Mouse (Mus musculus) gastrocnemius, adult 8-10 months (tissue): Measurements from ENCODE around the gene Ucp1. TPM values are rescaled to one million over a fixed set of nuclear protein-coding genes. Genes with fewer than 3 reads are reported as not detected.
A peak's percentile ranks its signal among the peaks of the same experiment; 100 is the strongest.

ENCODE experiments used
- DNase-seq, 2 experiments: peaks; one replicate each; pipeline ENCODE4 v3.0.0; 2022; ENCODE audit warnings: low spot score in 2 of 2
- total RNA-seq, 4 experiments: library from RNA; stranded (reverse); gene quantifications; 2 replicates each; pipeline ENCODE4 v1.2.4; 2022

Gene Ucp1
- total RNA-seq, 4 experiments from 2014 or later, result not detected

DNA sequence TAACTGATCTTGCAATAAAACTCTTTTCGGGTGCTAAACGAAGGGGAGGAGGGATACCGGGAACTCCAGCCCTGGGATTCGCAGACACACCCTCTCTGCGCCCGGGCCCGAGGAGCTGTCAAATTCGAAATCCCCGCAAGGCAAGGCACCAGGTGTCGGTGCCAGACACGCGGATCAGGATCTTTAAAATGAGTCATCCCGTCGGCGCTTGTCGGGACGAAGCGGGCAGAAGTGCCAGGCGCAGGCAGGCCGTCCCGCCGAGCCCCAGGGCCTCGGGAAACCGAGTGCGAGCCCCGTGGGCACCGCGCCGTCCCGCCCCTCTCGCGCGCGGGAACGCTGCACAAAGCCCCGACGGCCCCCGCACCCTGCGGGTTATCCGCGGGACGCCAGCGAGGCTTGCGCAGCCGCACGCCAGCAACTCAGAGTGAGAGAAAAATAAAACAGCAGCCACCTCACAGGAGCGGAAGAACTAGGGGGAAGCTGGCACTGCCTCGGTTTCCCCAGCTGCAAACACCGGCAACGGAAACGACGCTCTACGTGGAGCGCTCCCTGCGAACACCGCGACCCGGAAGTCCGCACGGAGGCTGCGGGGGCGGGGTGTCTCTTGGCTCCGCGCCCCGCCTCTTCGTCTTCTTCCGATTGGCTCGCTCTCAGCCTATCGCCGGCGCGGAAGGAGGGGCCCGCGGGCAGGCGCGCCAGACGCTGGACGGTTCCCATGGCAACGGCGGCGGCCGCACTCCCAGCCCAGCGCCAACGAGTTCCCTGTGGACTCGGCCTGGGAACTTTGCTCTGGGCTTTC lies 41.9 kb downstream of the Ucp1 start, which contains the start of gene Elmod2:
TSS of gene Elmod2 (minus strand) at position 588 of the 799 bp plus-strand sequence.
- peak; percentile 94 to 96 for DNase-seq

DNA sequence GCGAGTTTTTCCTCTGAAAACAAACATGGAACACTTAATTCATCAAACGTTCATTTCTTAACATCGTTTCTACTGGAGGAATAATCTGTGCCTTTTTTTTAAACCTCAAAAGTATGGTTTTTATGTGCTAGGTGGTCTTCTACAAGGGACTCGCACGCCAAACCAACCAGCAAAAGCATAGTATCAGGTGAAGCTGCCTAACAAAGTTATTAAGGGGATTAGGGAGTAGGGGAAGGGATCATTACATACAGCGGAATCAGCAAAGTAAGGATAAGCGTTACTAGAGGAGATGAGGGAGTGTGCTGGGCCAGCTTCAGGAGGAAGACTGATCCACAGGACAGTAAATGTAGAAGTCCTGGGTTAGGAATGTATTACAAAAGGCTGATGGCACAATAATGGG lies 42.7 kb downstream of the Ucp1 start:
- no peak for DNase-seq

- DNase-seq, result no peak
These were observed 51.9 kb downstream of the Ucp1 start for GRCm38 (mm10) chr8:83342076-83342475.

DNA sequence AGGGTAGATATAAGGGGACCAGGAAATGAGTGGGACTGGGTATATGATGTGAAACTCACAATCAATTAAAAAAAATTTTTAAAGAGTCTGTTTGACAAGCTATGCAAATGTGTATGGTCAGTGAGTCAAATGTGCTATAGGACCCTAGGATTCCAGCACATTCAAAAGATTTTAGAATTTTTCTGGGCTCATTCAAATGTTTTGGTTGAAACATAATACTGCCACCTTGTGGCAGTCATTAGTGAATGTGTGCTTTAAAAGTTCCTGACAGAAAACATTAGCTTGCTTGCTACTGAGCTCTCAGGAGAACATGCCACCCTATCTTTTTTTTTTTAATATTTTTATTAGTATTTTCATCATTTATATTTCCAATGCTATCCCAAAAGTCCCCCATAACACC lies 52.5 kb downstream of the Ucp1 start:
- no peak for DNase-seq

Other genes starting within 250 kb of the Ucp1 start
- under 1 TPM; 0.22 to 0.63 (median 0.40) TPM for gene Tbc1d9, start 125.0 kb upstream of the Ucp1 start, total RNA-seq
- gene Gm10645, start 124.2 kb upstream of the Ucp1 start, total RNA-seq, result not detected
- gene Elmod2, start 42.1 kb downstream of the Ucp1 start, total RNA-seq, result 1 to 10 TPM; 4.2 to 5.5 (median 5.2) TPM
- not detected for gene Mgat4d, start 58.1 kb downstream of the Ucp1 start, total RNA-seq
- gene Clgn, start 99.5 kb downstream of the Ucp1 start, total RNA-seq, result not detected
- 10 to 100 TPM; 49.1 to 54.1 (median 51.7) TPM for gene Scoc, start 168.0 kb downstream of the Ucp1 start, total RNA-seq
- not detected for gene Olfr370, start 245.4 kb downstream of the Ucp1 start, total RNA-seq